Mouse (Mus musculus) limb, embryonic 15.5 days (tissue): Measurements from ENCODE around the gene Ttc39d. TPM values are rescaled to one million over a fixed set of nuclear protein-coding genes. Genes with fewer than 3 reads are reported as not detected.
"Not testable (repeated sequence)": the region's sequence is repeated elsewhere in the genome, so short reads cannot be mapped to it uniquely, and the experiment has no call there.

Experiments used
- ATAC-seq: fragments of 200-750 bp; cut with Nextera tagmentation; 2 replicates; pipeline ENCODE4 v1.8.0; 2017; ENCODE audit warnings: low read depth, moderate TSS enrichment; ENCODE audit not compliant: insufficient number of reproducible peaks, low FRiP score, low TSS enrichment
- H3K27ac ChIP-seq: fragments of 300-500 bp; sonication (generic); 2 replicates; pipeline ENCODE4 v1.5.1; 2015; ENCODE audit warnings: moderate library complexity, mild to moderate bottlenecking, inconsistent platforms
- H3K27me3 ChIP-seq: fragments of 300-500 bp; sonication (generic); 2 replicates; pipeline ENCODE4 v1.6.1; 2015; ENCODE audit warnings: inconsistent platforms
- H3K36me3 ChIP-seq: fragments of 300-500 bp; sonication (generic); 2 replicates; pipeline ENCODE4 v1.6.1; 2015; ENCODE audit warnings: inconsistent platforms
- H3K4me1 ChIP-seq: fragments of 300-500 bp; sonication (generic); 2 replicates; pipeline ENCODE4 v1.6.1; 2015; ENCODE audit warnings: inconsistent platforms
- H3K4me2 ChIP-seq: fragments of 300-500 bp; sonication (generic); 2 replicates; pipeline ENCODE4 v1.6.1; 2015; ENCODE audit warnings: mild to moderate bottlenecking, inconsistent platforms
- H3K4me3 ChIP-seq: fragments of 300-500 bp; sonication (generic); 2 replicates; pipeline ENCODE4 v1.5.1; 2015; ENCODE audit warnings: mild to moderate bottlenecking, inconsistent platforms
- H3K9ac ChIP-seq: fragments of 300-500 bp; sonication (generic); 2 replicates; pipeline ENCODE4 v1.6.1; 2015; ENCODE audit warnings: inconsistent platforms
- H3K9me3 ChIP-seq: fragments of 300-500 bp; sonication (generic); 2 replicates; pipeline ENCODE4 v1.6.1; 2016; ENCODE audit warnings: inconsistent platforms
- WGBS: fragments of 180-500 bp; shearing (Covaris S2); methylation state at CpG from one replicate; pipeline ENCODE4 v1.1.7; 2015; 5-methylcytosine and 5-hydroxymethylcytosine counted together
- polyA plus RNA-seq: library from polyadenylated mRNA; unstranded; fragments of >200 nt; fragmentation: Nextera tagmentation; extraction: Ambion mirVana; gene quantifications from 2 replicates; pipeline ENCODE4 v1.2.1, GENCODE M21; 2015

Gene Ttc39d
- polyA plus RNA-seq, 1 experiment from 2014 or later: 0.05 TPM

DNA sequence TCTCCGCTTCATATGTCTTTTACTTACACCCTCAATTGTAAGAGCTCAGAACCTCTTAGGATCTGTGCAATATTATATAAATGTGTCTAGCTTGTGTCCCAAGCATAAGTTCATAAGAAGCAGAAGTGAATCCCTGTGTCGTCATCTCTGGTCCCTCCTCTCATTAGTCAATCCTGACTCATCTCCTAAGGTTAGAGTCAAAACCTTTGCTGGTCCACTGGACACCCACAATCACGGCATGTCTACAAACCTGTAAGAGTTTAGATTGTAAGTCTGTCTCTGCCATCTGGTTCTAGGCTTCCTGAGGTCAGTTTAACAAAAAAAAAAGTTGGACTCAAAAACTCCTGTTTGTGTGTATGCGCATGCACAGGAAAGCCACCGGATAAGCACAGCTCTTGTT lies 34.5 kb upstream of the Ttc39d start:
- Histone ChIP-seq H3K27me3 (no peaks in the 10 kb centered on the region), H3K4me1 (peaks cover 15% of the 10 kb centered on the region), H3K4me3 (no peak overlapping the region), H3K9me3 (no peaks in the 10 kb centered on the region), H3K4me2 (no peak overlapping the region), H3K9ac (no peak overlapping the region), H3K27ac (no peak overlapping the region), H3K36me3 (no peaks in the 10 kb centered on the region)
- ATAC-seq: no peak
- WGBS: 82% methylated on average over 5 of the region's 5 CpGs

DNA sequence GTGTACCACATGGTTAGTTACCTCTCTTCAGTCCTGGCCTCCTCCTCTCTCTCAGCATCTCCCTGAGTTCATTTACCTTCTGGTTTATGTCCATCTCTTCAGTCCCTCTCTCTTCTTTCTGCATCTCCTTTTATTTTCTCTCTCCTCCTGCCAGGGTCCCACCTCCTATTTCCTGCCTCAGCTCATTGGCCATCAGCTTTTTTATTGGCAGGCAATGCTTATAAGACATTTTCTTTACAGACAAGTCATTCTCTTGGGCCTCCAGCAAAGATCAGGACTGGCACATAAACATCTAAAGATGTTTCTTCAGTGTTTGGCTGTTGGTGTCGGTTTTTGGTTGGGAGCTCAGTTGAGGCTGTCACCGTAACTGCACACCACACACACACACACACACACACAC lies 33.6 kb upstream of the Ttc39d start:
- Histone ChIP-seq H3K4me2 (no peak overlapping the region), H3K9me3 (no peaks in the 10 kb centered on the region), H3K27me3 (no peaks in the 10 kb centered on the region), H3K36me3 (no peaks in the 10 kb centered on the region), H3K27ac (no peak overlapping the region), H3K4me3 (no peak overlapping the region), H3K9ac (no peak overlapping the region), H3K4me1 (peaks cover 5% of the 10 kb centered on the region)
- no peak for ATAC-seq
- WGBS: 74% methylated on average over 2 of the region's 2 CpGs

DNA sequence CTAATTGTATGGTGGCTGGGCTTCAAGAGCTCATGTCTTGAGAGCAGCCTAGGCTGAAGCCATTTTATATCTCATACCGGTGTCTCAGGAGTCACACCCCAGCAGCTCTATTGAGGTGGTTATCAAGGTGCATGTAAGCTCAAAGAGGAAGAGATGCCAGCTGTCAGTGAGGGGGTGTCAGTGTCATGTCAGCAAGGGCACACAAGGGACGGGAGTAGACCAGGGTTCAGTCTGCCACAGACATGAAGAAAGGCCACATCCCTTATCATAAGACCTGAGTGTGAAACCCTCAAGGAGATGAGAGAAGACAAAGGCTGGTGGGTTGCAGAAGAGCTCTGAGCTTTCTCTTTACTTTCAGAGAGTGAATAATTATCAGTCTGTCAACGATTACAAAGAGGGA lies 33.1 kb upstream of the Ttc39d start:
- no peak for ATAC-seq
- Histone ChIP-seq H3K4me1 (0 out of 2 replicates have a peak, but pooled peaks cover under 1% of the 10 kb centered on the region), H3K27ac (no peak overlapping the region), H3K9ac (no peak overlapping the region), H3K27me3 (no peaks in the 10 kb centered on the region), H3K4me3 (no peak overlapping the region), H3K36me3 (no peaks in the 10 kb centered on the region), H3K4me2 (no peak overlapping the region), H3K9me3 (no peaks in the 10 kb centered on the region)
- 81% methylated on average over 3 of the region's 3 CpGs for WGBS

- WGBS: 76% methylated on average over 19 of the region's 19 CpGs
- no peaks in the 10 kb centered on the region for H3K27me3 ChIP-seq
- no peaks in the 10 kb centered on the region for H3K9me3 ChIP-seq
- no peaks in the 10 kb centered on the region for H3K4me1 ChIP-seq
- H3K36me3 ChIP-seq: no peaks in the 10 kb centered on the region
- no peak overlapping the region for H3K27ac ChIP-seq
- H3K4me3 ChIP-seq: no peak overlapping the region
- no peak overlapping the region for H3K4me2 ChIP-seq
- H3K9ac ChIP-seq: no peak overlapping the region
- ATAC-seq: no peak
Observed at GRCm38 (mm10) chr17:80174699-80175385, 32.4 kb upstream of the Ttc39d start.

GRCm38 (mm10) chr17:80175386-80175739 lies 31.9 kb upstream of the Ttc39d start:
- 74% methylated on average over 4 of the region's 4 CpGs for WGBS
- ATAC-seq: no peak
- H3K27ac ChIP-seq: no peak overlapping the region

GRCm38 (mm10) chr17:80175966-80176365 lies 31.3 kb upstream of the Ttc39d start:
- H3K4me2 ChIP-seq: no peak overlapping the region
- WGBS: 84% methylated on average over 3 of the region's 3 CpGs
- no peaks in the 10 kb centered on the region for H3K9me3 ChIP-seq
- no peak overlapping the region for H3K27ac ChIP-seq
- no peaks in the 10 kb centered on the region for H3K4me1 ChIP-seq
- no peak overlapping the region for H3K9ac ChIP-seq
- no peaks in the 10 kb centered on the region for H3K36me3 ChIP-seq
- ATAC-seq: no peak
- H3K4me3 ChIP-seq: no peak overlapping the region
- no peaks in the 10 kb centered on the region for H3K27me3 ChIP-seq

More at GRCm38 (mm10) chr17:80175386-80175739, 31.9 kb upstream of the Ttc39d start:
- no peaks in the 10 kb centered on the region for H3K4me1 ChIP-seq
- no peak overlapping the region for H3K4me3 ChIP-seq
- no peak overlapping the region for H3K9ac ChIP-seq
- H3K4me2 ChIP-seq: no peak overlapping the region
- no peaks in the 10 kb centered on the region for H3K36me3 ChIP-seq
- H3K9me3 ChIP-seq: no peaks in the 10 kb centered on the region
- no peaks in the 10 kb centered on the region for H3K27me3 ChIP-seq

DNA sequence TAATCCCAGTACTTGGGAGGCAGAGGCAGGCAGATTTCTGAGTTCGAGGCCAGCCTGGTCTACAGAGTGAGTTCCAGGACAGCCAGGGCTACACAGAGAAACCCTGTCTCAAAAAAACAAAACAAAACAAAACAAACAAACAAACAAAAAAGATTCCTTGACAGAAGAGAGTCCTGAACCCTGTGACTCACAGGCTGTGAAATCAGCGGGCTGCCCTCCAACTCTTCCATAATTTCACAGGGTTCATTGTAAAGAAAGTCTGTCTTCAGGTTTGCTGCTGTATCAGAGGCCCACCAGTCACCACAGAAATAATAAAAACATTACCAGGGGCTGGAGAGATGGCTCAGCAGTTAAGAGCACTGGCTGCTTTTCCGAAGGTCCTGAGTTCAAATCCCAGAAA lies 28.4 kb upstream of the Ttc39d start:
- H3K9me3 ChIP-seq, H3K4me1 ChIP-seq, H3K36me3 ChIP-seq, H3K27me3 ChIP-seq, H3K4me2 ChIP-seq, H3K27ac ChIP-seq, ATAC-seq, H3K4me3 ChIP-seq, H3K9ac ChIP-seq: not testable (repeated sequence)
- WGBS: 95% methylated on average over 3 of the region's 3 CpGs

DNA sequence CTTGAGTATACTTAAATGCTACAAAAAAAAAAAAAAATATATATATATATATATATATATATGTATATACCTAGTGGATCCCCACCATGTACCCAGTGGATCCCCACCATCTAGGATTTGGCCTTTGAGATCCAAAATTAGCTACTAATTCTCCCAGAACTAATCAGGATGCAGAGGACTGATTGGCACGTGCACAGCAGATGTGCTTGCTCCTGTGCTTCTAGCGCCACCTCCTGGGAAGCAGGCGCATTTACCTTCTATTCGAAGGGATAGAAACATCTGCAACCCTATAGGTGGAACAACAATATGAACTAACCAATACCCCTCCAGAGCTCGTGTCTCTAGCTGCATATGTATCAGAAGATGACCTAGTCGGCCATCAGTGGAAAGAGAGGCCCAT lies 27.3 kb upstream of the Ttc39d start:
- Histone ChIP-seq H3K27ac (no peak overlapping the region), H3K9ac (no peak overlapping the region), H3K9me3 (no peaks in the 10 kb centered on the region), H3K27me3 (no peaks in the 10 kb centered on the region), H3K4me3 (no peak overlapping the region), H3K36me3 (no peaks in the 10 kb centered on the region), H3K4me1 (no peaks in the 10 kb centered on the region), H3K4me2 (no peak overlapping the region)
- 1% methylated on average over 6 of the region's 6 CpGs for WGBS
- peak; percentile 72; the same call in 1 of the 2 replicates for ATAC-seq

DNA sequence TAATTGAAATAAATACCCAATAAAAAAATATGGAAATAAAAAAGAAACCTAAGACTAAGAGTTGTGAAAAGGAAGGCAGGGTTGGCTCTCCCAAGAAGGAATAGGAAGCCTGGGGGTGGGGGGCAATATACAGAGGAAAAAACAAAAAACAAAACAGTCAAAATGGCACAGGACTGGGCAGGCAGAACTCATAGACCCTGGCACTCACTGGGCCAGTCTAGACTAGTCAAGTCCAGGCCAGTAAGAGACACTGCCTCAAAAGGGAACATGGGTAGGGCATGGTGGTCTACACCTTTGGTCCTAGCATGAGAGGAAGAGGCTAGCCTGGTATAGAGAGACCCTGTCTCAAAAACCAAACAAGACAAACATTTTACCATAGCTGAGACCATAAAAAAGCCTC lies 26.8 kb upstream of the Ttc39d start:
- Histone ChIP-seq H3K4me2 (no peak overlapping the region), H3K36me3 (no peaks in the 10 kb centered on the region), H3K9me3 (no peaks in the 10 kb centered on the region), H3K4me3 (no peak overlapping the region), H3K9ac (no peak overlapping the region), H3K27ac (no peak overlapping the region), H3K27me3 (no peaks in the 10 kb centered on the region), H3K4me1 (no peaks in the 10 kb centered on the region)
- no peak for ATAC-seq

- H3K9ac ChIP-seq: no peak overlapping the region
- H3K27me3 ChIP-seq: no peaks in the 10 kb centered on the region
- no peak for ATAC-seq
- H3K27ac ChIP-seq: no peak overlapping the region
- no peaks in the 10 kb centered on the region for H3K4me1 ChIP-seq
- no peaks in the 10 kb centered on the region for H3K9me3 ChIP-seq
- H3K36me3 ChIP-seq: no peaks in the 10 kb centered on the region
- H3K4me3 ChIP-seq: no peak overlapping the region
- 75% methylated on average over 10 of the region's 10 CpGs for WGBS
- H3K4me2 ChIP-seq: no peak overlapping the region
Observed at GRCm38 (mm10) chr17:80183615-80184014, 23.6 kb upstream of the Ttc39d start.

- H3K4me2 ChIP-seq: no peak overlapping the region
- H3K9me3 ChIP-seq: no peaks in the 10 kb centered on the region
- no peak overlapping the region for H3K4me3 ChIP-seq
- H3K36me3 ChIP-seq: peaks cover 26% of the 10 kb centered on the region
- no peaks in the 10 kb centered on the region for H3K4me1 ChIP-seq
- no peak overlapping the region for H3K9ac ChIP-seq
- H3K27me3 ChIP-seq: no peaks in the 10 kb centered on the region
- WGBS: 63% methylated on average over 5 of the region's 5 CpGs
- no peak for ATAC-seq
- H3K27ac ChIP-seq: no peak overlapping the region
Observed at GRCm38 (mm10) chr17:80193075-80193474, 14.2 kb upstream of the Ttc39d start.

DNA sequence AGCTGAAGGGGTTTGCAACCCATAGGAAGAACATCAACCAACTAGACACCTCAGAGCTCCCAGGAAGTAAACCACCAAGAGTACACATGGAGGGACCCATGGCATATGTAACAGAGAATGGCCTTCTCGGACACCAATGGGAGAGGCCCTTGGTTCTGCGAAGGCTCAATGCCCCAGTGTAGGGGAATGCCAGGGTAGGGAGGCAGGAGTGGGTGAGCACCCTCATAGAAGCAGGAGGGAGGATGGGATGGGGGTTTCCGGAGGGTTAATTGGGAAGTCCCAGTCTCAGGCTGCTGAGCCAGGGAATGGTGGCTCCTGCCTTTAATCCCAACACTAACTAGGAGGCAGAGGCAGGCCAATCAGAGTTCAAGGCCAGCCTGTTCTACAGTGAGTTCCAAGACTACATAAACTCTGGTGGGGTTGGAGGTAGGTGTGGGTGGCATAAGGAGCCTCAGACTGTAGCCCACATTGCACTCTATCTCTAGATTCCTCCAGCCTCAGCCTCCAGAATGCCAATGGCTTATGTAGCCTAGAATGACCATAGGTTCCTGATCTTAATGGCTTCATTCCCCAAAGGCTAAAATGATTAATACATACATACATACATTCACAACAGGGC lies 8.0 kb upstream of the Ttc39d start:
- no peaks in the 10 kb centered on the region for H3K9me3 ChIP-seq
- WGBS: 94% methylated on average over 3 of the region's 3 CpGs
- H3K4me2 ChIP-seq: no peak overlapping the region
- no peak overlapping the region for H3K9ac ChIP-seq
- ATAC-seq: no peak
- no peaks in the 10 kb centered on the region for H3K4me1 ChIP-seq
- H3K27me3 ChIP-seq: no peaks in the 10 kb centered on the region
- H3K4me3 ChIP-seq: no peak overlapping the region
- H3K36me3 ChIP-seq: peaks cover 71% of the 10 kb centered on the region
- H3K27ac ChIP-seq: no peak overlapping the region
